Mouse (Mus musculus): ENCODE measurements around the gene Hist2h2ab. TPM values are rescaled to one million over a fixed set of nuclear protein-coding genes. Genes with fewer than 3 reads are reported as not detected.

Hist2h2ab gene
- total and polyA plus RNA-seq, 3 experiments = 0.14 to 435 (median 38.7) TPM

- no peak for ATAC-seq (ENCODE audit: extremely low read depth, insufficient number of reproducible peaks, low FRiP score, poor library complexity, severe bottlenecking)
- Histone ChIP-seq H3K27me3 (ENCODE audit: insufficient read depth, low read length) (peaks cover 44% of the 10 kb centered on the region), H3K9me3 (replicated peaks) (no peaks in the 10 kb centered on the region), H3K4me3 (ENCODE audit: low read depth, low read length) (peak within 1 kb of the TSS; percentile 71), H3K4me1 (ENCODE audit: insufficient read depth, low read depth, low read length) (peaks cover 26% of the 10 kb centered on the region), H3K36me3 (replicated peaks) (peaks cover 35% of the 10 kb centered on the region)
- no peak for TF ChIP-seq CTCF (IDR thresholded peaks at IDR 0.05; ENCODE audit: low read depth, low read length)
- TF ChIP-seq GATA1 (IDR thresholded peaks at IDR 0.05; ENCODE audit: borderline replicate concordance, low read length) = no peak
- TF ChIP-seq GATA2 (IDR thresholded peaks at IDR 0.05; ENCODE audit: borderline replicate concordance, low read depth, low read length) = no peak
- no peak for TF ChIP-seq TAL1 (conservative IDR thresholded peaks at IDR 0.05; ENCODE audit: low read depth, low read length)
- TF ChIP-seq POLR2AphosphoS5 (IDR thresholded peaks at IDR 0.05; ENCODE audit: insufficient replicate concordance, low read depth, low read length) = no peak
- peak; percentile 47 for DNase-seq (ENCODE audit: low spot score)
These were observed 38.8 kb upstream of the Hist2h2ab start, which contains the start of gene Sv2a for GRCm38 (mm10) chr3:96180727-96181477. Gene Sv2a, plus strand, starts transcription at chr3:96181151.

- DNase-seq (ENCODE audit: low spot score) (no peak), ATAC-seq (ENCODE audit: extremely low read depth, insufficient number of reproducible peaks, low FRiP score, poor library complexity, severe bottlenecking) (no peak)
- H3K9me3 ChIP-seq (replicated peaks) = no peaks in the 10 kb centered on the region
- H3K27me3 ChIP-seq (ENCODE audit: insufficient read depth, low read length) = peaks cover 49% of the 10 kb centered on the region
- no peak overlapping the region for H3K4me3 ChIP-seq (ENCODE audit: low read depth, low read length)
- TF ChIP-seq GATA1 (IDR thresholded peaks at IDR 0.05; ENCODE audit: borderline replicate concordance, low read length) (no peak), GATA2 (IDR thresholded peaks at IDR 0.05; ENCODE audit: borderline replicate concordance, low read depth, low read length) (no peak), CTCF (IDR thresholded peaks at IDR 0.05; ENCODE audit: low read depth, low read length) (no peak), TAL1 (conservative IDR thresholded peaks at IDR 0.05; ENCODE audit: low read depth, low read length) (no peak), POLR2AphosphoS5 (IDR thresholded peaks at IDR 0.05; ENCODE audit: insufficient replicate concordance, low read depth, low read length) (no peak)
- H3K36me3 ChIP-seq (replicated peaks) = peaks cover 26% of the 10 kb centered on the region
- peaks cover 18% of the 10 kb centered on the region for H3K4me1 ChIP-seq (ENCODE audit: insufficient read depth, low read depth, low read length)
These were observed 37.9 kb upstream of the Hist2h2ab start for GRCm38 (mm10) chr3:96181510-96182381.

- H3K27me3 ChIP-seq (ENCODE audit: insufficient read depth, low read length) = peaks cover 55% of the 10 kb centered on the region
- peaks cover 23% of the 10 kb centered on the region for H3K36me3 ChIP-seq (replicated peaks)
- no peaks in the 10 kb centered on the region for H3K9me3 ChIP-seq (replicated peaks)
- DNase-seq (ENCODE audit: low spot score) (no peak), ATAC-seq (ENCODE audit: extremely low read depth, insufficient number of reproducible peaks, low FRiP score, poor library complexity, severe bottlenecking) (no peak)
- TF ChIP-seq GATA2 (IDR thresholded peaks at IDR 0.05; ENCODE audit: borderline replicate concordance, low read depth, low read length) = no peak
- TF ChIP-seq TAL1 (conservative IDR thresholded peaks at IDR 0.05; ENCODE audit: low read depth, low read length) = no peak
- TF ChIP-seq POLR2AphosphoS5 (IDR thresholded peaks at IDR 0.05; ENCODE audit: insufficient replicate concordance, low read depth, low read length) = no peak
- no peak for TF ChIP-seq CTCF (IDR thresholded peaks at IDR 0.05; ENCODE audit: low read depth, low read length)
- TF ChIP-seq GATA1 (IDR thresholded peaks at IDR 0.05; ENCODE audit: borderline replicate concordance, low read length) = no peak
- peaks cover 18% of the 10 kb centered on the region for H3K4me1 ChIP-seq (ENCODE audit: insufficient read depth, low read depth, low read length)
- H3K4me3 ChIP-seq (ENCODE audit: low read depth, low read length) = no peak overlapping the region
These were observed 37.3 kb upstream of the Hist2h2ab start for GRCm38 (mm10) chr3:96182382-96182776.

- no peak for ATAC-seq (ENCODE audit: extremely low read depth, insufficient number of reproducible peaks, low FRiP score, poor library complexity, severe bottlenecking)
- DNase-seq (ENCODE audit: low spot score) = no peak
- Histone ChIP-seq H3K4me3 (ENCODE audit: low read depth, low read length) (no peak overlapping the region), H3K27me3 (ENCODE audit: insufficient read depth, low read length) (peaks cover 46% of the 10 kb centered on the region), H3K4me1 (ENCODE audit: insufficient read depth, low read depth, low read length) (peaks cover 31% of the 10 kb centered on the region), H3K36me3 (replicated peaks) (peaks cover 13% of the 10 kb centered on the region), H3K9me3 (replicated peaks) (peaks cover 5% of the 10 kb centered on the region)
- TF ChIP-seq POLR2AphosphoS5 (IDR thresholded peaks at IDR 0.05; ENCODE audit: insufficient replicate concordance, low read depth, low read length) = no peak
- TF ChIP-seq TAL1 (conservative IDR thresholded peaks at IDR 0.05; ENCODE audit: low read depth, low read length) = no peak
- no peak for TF ChIP-seq GATA2 (IDR thresholded peaks at IDR 0.05; ENCODE audit: borderline replicate concordance, low read depth, low read length)
- TF ChIP-seq CTCF (IDR thresholded peaks at IDR 0.05; ENCODE audit: low read depth, low read length) = no peak
- TF ChIP-seq GATA1 (IDR thresholded peaks at IDR 0.05; ENCODE audit: borderline replicate concordance, low read length) = no peak
These were observed 26.7 kb upstream of the Hist2h2ab start for GRCm38 (mm10) chr3:96192977-96193376.

GRCm38 (mm10) chr3:96194966-96195365, 24.7 kb upstream of the Hist2h2ab start:
- peaks cover 49% of the 10 kb centered on the region for H3K4me1 ChIP-seq (ENCODE audit: insufficient read depth, low read depth, low read length)
- TF ChIP-seq CTCF (IDR thresholded peaks at IDR 0.05; ENCODE audit: low read depth, low read length) = no peak
- no peak for TF ChIP-seq POLR2AphosphoS5 (IDR thresholded peaks at IDR 0.05; ENCODE audit: insufficient replicate concordance, low read depth, low read length)
- no peak for TF ChIP-seq TAL1 (conservative IDR thresholded peaks at IDR 0.05; ENCODE audit: low read depth, low read length)
- TF ChIP-seq GATA1 (IDR thresholded peaks at IDR 0.05; ENCODE audit: borderline replicate concordance, low read length) = no peak
- no peak for TF ChIP-seq GATA2 (IDR thresholded peaks at IDR 0.05; ENCODE audit: borderline replicate concordance, low read depth, low read length)
- no peak for ATAC-seq (ENCODE audit: extremely low read depth, insufficient number of reproducible peaks, low FRiP score, poor library complexity, severe bottlenecking)

More at GRCm38 (mm10) chr3:96194966-96195365, 24.7 kb upstream of the Hist2h2ab start:
- H3K36me3 ChIP-seq (replicated peaks) = peaks cover 13% of the 10 kb centered on the region
- H3K9me3 ChIP-seq (replicated peaks) = peaks cover 5% of the 10 kb centered on the region
- no peak overlapping the region for H3K4me3 ChIP-seq (ENCODE audit: low read depth, low read length)
- peaks cover 29% of the 10 kb centered on the region for H3K27me3 ChIP-seq (ENCODE audit: insufficient read depth, low read length)
- DNase-seq (ENCODE audit: low spot score) = no peak
